Mouse (Mus musculus): ENCODE measurements at regions not wholly inside any gene's neighbourhood (a gene's known extent, or its start where the extent isn't known, plus 50 kb on each side); places are given as distances from the start of the nearest gene placed in this dataset.

GRCm38 (mm10) chr12:95054887-95055286 lies 637.1 kb upstream of the Flrt2 start:
- no peak for DNase-seq (ENCODE audit: low spot score)

- no peak for DNase-seq (ENCODE audit: low spot score)
Observed at GRCm38 (mm10) chr12:95056926-95057325, 635.1 kb upstream of the Flrt2 start.

- no peak for DNase-seq (ENCODE audit: low spot score)
Observed at GRCm38 (mm10) chr12:95059396-95059795, 632.6 kb upstream of the Flrt2 start.

- no peak for DNase-seq (ENCODE audit: low spot score)
Observed at GRCm38 (mm10) chr12:95072307-95072706, 619.7 kb upstream of the Flrt2 start.

GRCm38 (mm10) chr12:95119223-95119952 lies 572.6 kb upstream of the Flrt2 start:
- DNase-seq (ENCODE audit: low spot score): no peak

- no peak for DNase-seq (ENCODE audit: low spot score)
Observed at GRCm38 (mm10) chr12:95132804-95133203, 559.2 kb upstream of the Flrt2 start.

- no peak for DNase-seq (ENCODE audit: low spot score)
Observed at GRCm38 (mm10) chr12:95133482-95133881, 558.5 kb upstream of the Flrt2 start.

- no peak for DNase-seq (ENCODE audit: low spot score)
Observed at GRCm38 (mm10) chr12:95138167-95138566, 553.9 kb upstream of the Flrt2 start.

- no peak for DNase-seq (ENCODE audit: low spot score)
Observed at GRCm38 (mm10) chr12:95171051-95171450, 521.0 kb upstream of the Flrt2 start.

GRCm38 (mm10) chr12:95173810-95174402 lies 518.1 kb upstream of the Flrt2 start:
- no peak for DNase-seq (ENCODE audit: low spot score)

GRCm38 (mm10) chr12:95202486-95202885 lies 489.5 kb upstream of the Flrt2 start:
- no peak for DNase-seq (ENCODE audit: low spot score)

- no peak for DNase-seq (ENCODE audit: low spot score)
Observed at GRCm38 (mm10) chr12:95205081-95205480, 486.9 kb upstream of the Flrt2 start.

GRCm38 (mm10) chr12:95239158-95239779 lies 452.8 kb upstream of the Flrt2 start:
- no peak for DNase-seq (ENCODE audit: low spot score)

GRCm38 (mm10) chr12:95267187-95267586 lies 424.8 kb upstream of the Flrt2 start:
- DNase-seq (ENCODE audit: low spot score): no peak

- DNase-seq (ENCODE audit: low spot score): no peak
Observed at GRCm38 (mm10) chr12:95305386-95305785, 386.6 kb upstream of the Flrt2 start.

GRCm38 (mm10) chr12:95315151-95315750 lies 376.8 kb upstream of the Flrt2 start:
- no peak for DNase-seq (ENCODE audit: low spot score)

- no peak for DNase-seq (ENCODE audit: low spot score)
Observed at GRCm38 (mm10) chr12:95316820-95317219, 375.2 kb upstream of the Flrt2 start.

- no peak for DNase-seq (ENCODE audit: low spot score)
Observed at GRCm38 (mm10) chr12:95321693-95322092, 370.3 kb upstream of the Flrt2 start.

- DNase-seq (ENCODE audit: low spot score): no peak
Observed at GRCm38 (mm10) chr12:95329666-95330065, 362.4 kb upstream of the Flrt2 start.

GRCm38 (mm10) chr12:95347786-95348185 lies 344.2 kb upstream of the Flrt2 start:
- DNase-seq (ENCODE audit: low spot score): no peak

GRCm38 (mm10) chr12:95355151-95355550 lies 336.9 kb upstream of the Flrt2 start:
- DNase-seq (ENCODE audit: low spot score): no peak

GRCm38 (mm10) chr12:95384248-95384964 lies 307.6 kb upstream of the Flrt2 start:
- DNase-seq (ENCODE audit: low spot score): no peak
